Mouse (Mus musculus) limb, embryonic 14.5 days (tissue): ENCODE measurements around the gene Cd9. TPM values are rescaled to one million over a fixed set of nuclear protein-coding genes. Genes with fewer than 3 reads are reported as not detected.

Source experiments
- ATAC-seq: fragments of 200-750 bp; cut with Nextera tagmentation; 2 replicates; pipeline ENCODE4 v1.8.0; 2017; ENCODE audit warnings: low read depth, moderate number of reproducible peaks, moderate TSS enrichment; ENCODE audit not compliant: low FRiP score
- DNase-seq: peaks from one replicate; pipeline ENCODE4 v3.0.0-alpha.2; 2015; ENCODE audit warnings: low spot score
- H3K27ac ChIP-seq: fragments of 300-500 bp; sonication (generic); replicated peaks from 2 replicates; pipeline ENCODE4 v1.5.1; 2014; ENCODE audit warnings: low read depth, mild to moderate bottlenecking, low read length, moderate library complexity, mixed read lengths
- H3K27me3 ChIP-seq: fragments of 300-500 bp; sonication (generic); 2 replicates; pipeline ENCODE4 v1.6.1; 2014; ENCODE audit warnings: low read length, mixed read lengths; ENCODE audit not compliant: control insufficient read depth, insufficient read depth
- H3K36me3 ChIP-seq: fragments of 300-500 bp; sonication (generic); 2 replicates; pipeline ENCODE4 v1.6.1; 2014; ENCODE audit warnings: mild to moderate bottlenecking, low read length, moderate library complexity, mixed read lengths; ENCODE audit not compliant: control insufficient read depth, insufficient read depth
- H3K4me1 ChIP-seq: fragments of 300-500 bp; sonication (generic); 2 replicates; pipeline ENCODE4 v1.6.1; 2014; ENCODE audit warnings: antibody characterized with exemption, low read length, mixed read lengths; ENCODE audit not compliant: control insufficient read depth, insufficient read depth
- H3K4me2 ChIP-seq: fragments of 300-500 bp; sonication (generic); replicated peaks from 2 replicates; pipeline ENCODE4 v1.6.1; 2014; ENCODE audit warnings: low read depth, mild to moderate bottlenecking, low read length, moderate library complexity; ENCODE audit not compliant: severe bottlenecking
- H3K4me3 ChIP-seq: fragments of 300-500 bp; sonication (generic); replicated peaks from 2 replicates; pipeline ENCODE4 v1.5.1; 2014; ENCODE audit warnings: low read length
- H3K9ac ChIP-seq: fragments of 300-500 bp; sonication (generic); 2 replicates; pipeline ENCODE4 v1.6.1; 2014; ENCODE audit warnings: mild to moderate bottlenecking, low read depth, low read length, moderate library complexity; ENCODE audit not compliant: severe bottlenecking
- H3K9me3 ChIP-seq: fragments of 300-500 bp; sonication (generic); 2 replicates; pipeline ENCODE4 v1.6.1; 2016; ENCODE audit warnings: low read length; ENCODE audit not compliant: control insufficient read depth
- POLR2A ChIP-seq: fragments of 200-500 bp; IDR thresholded peaks from 2 replicates; pipeline ENCODE4 v1.8.0; 2012; ENCODE audit warnings: inconsistent platforms, mild to moderate bottlenecking, moderate library complexity, borderline replicate concordance; ENCODE audit not compliant: insufficient read depth, insufficient read length; ENCODE audit errors: extremely low read depth
- WGBS: fragments of 180-500 bp; shearing (Covaris S2); extraction: QIAGEN DNeasy Blood & Tissue Kit; methylation state at CpG from one replicate; pipeline ENCODE4 v1.1.7; 2014; 5-methylcytosine and 5-hydroxymethylcytosine counted together
- polyA plus RNA-seq, 2 experiments: library from polyadenylated mRNA; depleted of rRNA in 1 of 2; stranded (reverse) in 1 of 2; unstranded in 1 of 2; fragments of >200 nt; fragmentation: Nextera tagmentation in 1 of 2; extraction: Ambion mirVana in 1 of 2; gene quantifications; 2 replicates each; pipeline versions ENCODE4 v1.2.1 to v1.2.3; 2012 to 2014

Gene Cd9
- polyA plus RNA-seq, 2 experiments, result 215 to 323 TPM

DNA sequence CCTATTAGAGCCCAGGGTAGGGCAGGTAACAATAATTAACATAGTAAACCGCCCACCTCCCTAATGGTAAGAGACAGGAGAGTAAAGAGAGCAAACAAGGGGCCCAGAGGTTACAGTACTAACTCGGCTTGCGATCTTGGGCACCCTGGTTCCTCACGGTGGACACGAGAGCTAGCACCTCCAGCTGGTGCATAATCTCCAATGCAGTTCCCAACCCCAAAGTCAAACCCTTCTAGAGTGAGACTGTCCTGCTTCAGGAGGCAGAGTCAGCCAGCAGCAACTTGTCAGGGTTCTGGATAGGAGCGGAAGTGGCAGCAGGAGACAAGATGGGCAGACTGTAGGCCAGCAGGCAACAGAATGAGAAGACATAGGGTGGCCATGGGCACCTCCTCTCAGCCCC is 1.9 kb downstream of the Cd9 start:
- H3K4me3 ChIP-seq, result peak overlapping the region; percentile 83
- H3K4me2 ChIP-seq, result peak overlapping the region; percentile 75
- WGBS, result 73% methylated on average over 6 of the region's 6 CpGs
- peaks cover 52% of the 10 kb centered on the region for H3K4me1 ChIP-seq
- TF ChIP-seq POLR2A, result no peak
- ATAC-seq, result no peak
- H3K27me3 ChIP-seq, result no peaks in the 10 kb centered on the region
- no peak for DNase-seq
- H3K36me3 ChIP-seq, result no peaks in the 10 kb centered on the region
- no peak overlapping the region for H3K27ac ChIP-seq
- H3K9me3 ChIP-seq, result no peaks in the 10 kb centered on the region
- H3K9ac ChIP-seq, result no peak overlapping the region

GRCm38 (mm10) chr6:125492033-125492432 is 2.6 kb downstream of the Cd9 start:
- 65% methylated on average over 9 of the region's 9 CpGs for WGBS
- peak overlapping the region; percentile 83 for H3K4me3 ChIP-seq
- H3K27ac ChIP-seq, result 0 out of 2 replicates have a peak overlapping the region, but pooled peaks have one; percentile 19
- H3K36me3 ChIP-seq, result no peaks in the 10 kb centered on the region
- no peak for TF ChIP-seq POLR2A
- H3K9me3 ChIP-seq, result no peaks in the 10 kb centered on the region
- DNase-seq (no peak), ATAC-seq (no peak)
- H3K4me2 ChIP-seq, result peak overlapping the region; percentile 75
- peaks cover 52% of the 10 kb centered on the region for H3K4me1 ChIP-seq
- H3K9ac ChIP-seq, result no peak overlapping the region
- no peaks in the 10 kb centered on the region for H3K27me3 ChIP-seq

GRCm38 (mm10) chr6:125491393-125491792 is 3.2 kb downstream of the Cd9 start:
- no peak for ATAC-seq
- H3K4me2 ChIP-seq, result peak overlapping the region; percentile 75
- 75% methylated on average over 10 of the region's 10 CpGs for WGBS

GRCm38 (mm10) chr6:125489881-125490559 is 4.6 kb downstream of the Cd9 start:
- no peak for DNase-seq
- no peaks in the 10 kb centered on the region for H3K27me3 ChIP-seq
- H3K4me1 ChIP-seq, result peaks cover 48% of the 10 kb centered on the region
- H3K36me3 ChIP-seq, result no peaks in the 10 kb centered on the region
- H3K9ac ChIP-seq, result no peak overlapping the region
- peak overlapping the region; percentile 52 for H3K27ac ChIP-seq
- H3K4me2 ChIP-seq, result peak overlapping the region; percentile 0; the same call in 1 of the 2 replicates
- ATAC-seq, result no peak
- H3K9me3 ChIP-seq, result no peaks in the 10 kb centered on the region
- WGBS, result 64% methylated on average over 11 of the region's 11 CpGs
- no peak for TF ChIP-seq POLR2A
- H3K4me3 ChIP-seq, result no peak overlapping the region

More at GRCm38 (mm10) chr6:125491393-125491792, 3.2 kb downstream of the Cd9 start:
- Histone ChIP-seq H3K9ac (no peak overlapping the region), H3K9me3 (no peaks in the 10 kb centered on the region), H3K4me3 (no peak overlapping the region), H3K4me1 (peaks cover 52% of the 10 kb centered on the region), H3K27ac (no peak overlapping the region), H3K36me3 (no peaks in the 10 kb centered on the region), H3K27me3 (no peaks in the 10 kb centered on the region)
- TF ChIP-seq POLR2A, result no peak
- no peak for DNase-seq

DNA sequence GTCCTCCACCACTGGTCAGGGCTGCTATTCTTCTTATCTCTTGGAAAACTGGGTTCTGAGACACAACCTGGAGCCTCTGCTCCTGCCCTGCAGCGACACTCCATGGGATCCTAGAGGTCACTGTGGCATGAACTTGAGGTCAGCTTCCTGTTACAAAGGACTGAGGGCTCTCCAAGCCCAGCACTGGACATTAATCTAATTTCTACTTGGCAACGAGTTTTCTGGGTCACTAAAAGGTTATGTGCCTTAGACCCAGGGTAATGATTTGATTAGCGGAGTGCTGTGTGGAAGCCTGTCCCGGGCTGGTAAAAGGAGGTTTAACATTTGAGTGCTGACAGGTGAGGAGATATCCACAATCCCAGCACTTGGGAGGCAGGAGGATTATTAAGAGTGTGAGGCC is 9.0 kb downstream of the Cd9 start:
- H3K4me1 ChIP-seq, result peaks cover 47% of the 10 kb centered on the region
- DNase-seq, result no peak
- TF ChIP-seq POLR2A, result no peak

More for the DNA sequence above, 9.0 kb downstream of the Cd9 start:
- ATAC-seq, result no peak
- Histone ChIP-seq H3K36me3 (no peaks in the 10 kb centered on the region), H3K4me2 (no peak overlapping the region), H3K9ac (no peak overlapping the region), H3K27ac (no peak overlapping the region), H3K27me3 (no peaks in the 10 kb centered on the region), H3K9me3 (no peaks in the 10 kb centered on the region), H3K4me3 (no peak overlapping the region)
- 38% methylated on average over 4 of the region's 4 CpGs for WGBS
